Comparison of ENCODE assay signal across 19 mouse cellular contexts in the genomic region with DNA sequence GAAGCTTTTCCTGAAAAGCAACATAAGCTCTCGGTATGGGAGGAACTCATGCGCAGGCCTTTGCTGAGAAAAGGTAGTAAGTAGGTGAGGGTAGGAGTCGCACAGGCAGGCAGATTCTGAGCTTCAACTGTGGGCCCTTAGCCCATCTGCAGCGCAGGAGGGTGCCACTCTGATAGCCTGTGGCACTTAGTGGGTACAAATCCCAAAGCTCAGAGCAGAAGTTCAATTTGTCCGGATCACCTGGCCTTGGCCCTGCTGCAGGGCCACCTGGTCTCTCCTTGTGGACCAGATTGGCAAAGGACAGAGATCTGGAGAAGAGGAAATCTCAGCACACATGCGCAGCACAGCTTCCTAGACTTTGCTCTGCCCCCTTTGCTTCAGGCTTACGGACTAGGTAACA.
DNase-seq lines count a peak whose midpoint lies in the region; ATAC-seq and TF ChIP-seq lines count a peak whose summit lies in the region.
"Had no signal": no experiment of that assay in that cellular context is flagged by ENCODE, and none has a peak within 500 bp of the region (broad histone marks: within the 10 kb centered on the region; RNA-seq: fewer than 3 reads in every experiment).

No protein-coding gene starts in this region.

- H3K27ac ChIP-seq in layer of hippocampus, adult 2 months: peak overlapping the region; percentile 71
- H3K27ac ChIP-seq: embryonic facial prominence, embryonic 15.5 days; gastrocnemius, adult 2 months; hindbrain, embryonic 15.5 days; intestine, embryonic 15.5 days; liver, embryonic 13.5 days; midbrain, embryonic 15.5 days had no signal

- no peak for DNase-seq in cerebellum, postnatal 4 days (ENCODE audit: low spot score in 2 of 2)
- DNase-seq in layer of hippocampus, adult 2 months (ENCODE audit: low spot score in 2 of 2): no peak
- DNase-seq in layer of hippocampus, adult 18-20 months (ENCODE audit: low spot score in 2 of 2): no peak
- peak; percentile 80 for DNase-seq in cerebellum, adult 9-10 months
- no peak for DNase-seq in c-Kit-positive CD71-positive TER-119-positive erythroid progenitor cells, embryonic 14.5 days (ENCODE audit: low spot score)
- DNase-seq in gastrocnemius, adult 8-10 months (ENCODE audit: low spot score in 2 of 2): no peak
- DNase-seq: adrenal gland, postnatal 14 days; gastrocnemius, adult 2 months; kidney, adult 9 months; liver, embryonic 13.5 days; lung, adult 2 months; right cerebral cortex, postnatal 4 days; thymus, postnatal 25 days had no signal

- H3K4me3 ChIP-seq in layer of hippocampus, adult 2 months: no peak overlapping the region
- H3K4me3 ChIP-seq: embryonic facial prominence, embryonic 15.5 days; gastrocnemius, adult 2 months; hindbrain, embryonic 15.5 days; intestine, embryonic 15.5 days; liver, embryonic 13.5 days; midbrain, embryonic 15.5 days; myocyte had no signal

- no peak for TF ChIP-seq CTCF in layer of hippocampus, adult 2 months (conservative IDR thresholded peaks at IDR 0.05)

- ATAC-seq in cerebellum, adult (ENCODE audit: insufficient number of reproducible peaks, low FRiP score, low TSS enrichment): peak; percentile 53
- ATAC-seq: intestine, embryonic 15.5 days; midbrain, embryonic 15.5 days had no signal
